Mouse (Mus musculus): ENCODE data around the gene Gm49403. TPM values are rescaled to one million over a fixed set of nuclear protein-coding genes. Genes with fewer than 3 reads are reported as not detected.
A peak's percentile ranks its signal among the peaks of the same experiment; 100 is the strongest.
"Not testable (repeated sequence)": the region's sequence is repeated elsewhere in the genome, so short reads cannot be mapped to it uniquely, and the experiment has no call there.

Gene Gm49403
- polyA plus RNA-seq, 3 experiments from 2014 or later, result not detected

GRCm38 (mm10) chr19:8871267-8872186 is 12.2 kb upstream of the Gm49403 start, which contains the start of gene Ubxn1:
TSS of gene Ubxn1 (plus strand) at chr19:8871496.
- peak; percentile 98 for ATAC-seq

GRCm38 (mm10) chr19:8872266-8872840 is 11.4 kb upstream of the Gm49403 start:
- no peak for ATAC-seq

GRCm38 (mm10) chr19:8875031-8875430 is 8.7 kb upstream of the Gm49403 start:
- no peak for ATAC-seq

GRCm38 (mm10) chr19:8880311-8881033 is 3.3 kb upstream of the Gm49403 start, which contains the start of gene Uqcc3:
TSS of gene Uqcc3 (minus strand) at chr19:8880923.
- peak; percentile 98 for ATAC-seq

- ATAC-seq, result peak; percentile 59
Measured at GRCm38 (mm10) chr19:8881034-8881392, 2.7 kb upstream of the Gm49403 start.

GRCm38 (mm10) chr19:8886916-8887584 is 3.3 kb downstream of the Gm49403 start:
- ATAC-seq, result no peak

GRCm38 (mm10) chr19:8887585-8888463 is 4.1 kb downstream of the Gm49403 start:
- ATAC-seq, result no peak

- peak; percentile 98 for ATAC-seq
Measured at GRCm38 (mm10) chr19:8888511-8889385, 5.0 kb downstream of the Gm49403 start, which contains the start of the genes 1810009A15Rik and Gm49416. TSS of gene 1810009A15Rik (plus strand) at chr19:8888853. TSS of gene Gm49416 (plus strand) at chr19:8888926.

- ATAC-seq, result peak; percentile 30
Measured at GRCm38 (mm10) chr19:8892829-8893766, 9.4 kb downstream of the Gm49403 start, which contains the start of gene Ints5. TSS of gene Ints5 (plus strand) at chr19:8893005.

- ATAC-seq, result no peak
Measured at GRCm38 (mm10) chr19:8895397-8895960, 11.7 kb downstream of the Gm49403 start.

GRCm38 (mm10) chr19:8896231-8896630 is 12.5 kb downstream of the Gm49403 start:
- ATAC-seq, result not testable (repeated sequence)

- not testable (repeated sequence) for ATAC-seq
Measured at GRCm38 (mm10) chr19:8897211-8897864, 13.6 kb downstream of the Gm49403 start.

- peak; percentile 96 for ATAC-seq
Measured at GRCm38 (mm10) chr19:8897865-8898495, 14.2 kb downstream of the Gm49403 start, which contains the start of gene Ganab. TSS of gene Ganab (plus strand) at chr19:8898071.

- ATAC-seq, result no peak
Measured at GRCm38 (mm10) chr19:8898576-8898975, 14.8 kb downstream of the Gm49403 start.

- ATAC-seq, result no peak
Measured at GRCm38 (mm10) chr19:8899079-8899478, 15.3 kb downstream of the Gm49403 start.

GRCm38 (mm10) chr19:8903412-8903811 is 19.7 kb downstream of the Gm49403 start:
- no peak for ATAC-seq

GRCm38 (mm10) chr19:8908531-8908930 is 24.8 kb downstream of the Gm49403 start:
- ATAC-seq, result no peak
